21 mouse cellular contexts compared by ENCODE assay signal in the genomic region with DNA sequence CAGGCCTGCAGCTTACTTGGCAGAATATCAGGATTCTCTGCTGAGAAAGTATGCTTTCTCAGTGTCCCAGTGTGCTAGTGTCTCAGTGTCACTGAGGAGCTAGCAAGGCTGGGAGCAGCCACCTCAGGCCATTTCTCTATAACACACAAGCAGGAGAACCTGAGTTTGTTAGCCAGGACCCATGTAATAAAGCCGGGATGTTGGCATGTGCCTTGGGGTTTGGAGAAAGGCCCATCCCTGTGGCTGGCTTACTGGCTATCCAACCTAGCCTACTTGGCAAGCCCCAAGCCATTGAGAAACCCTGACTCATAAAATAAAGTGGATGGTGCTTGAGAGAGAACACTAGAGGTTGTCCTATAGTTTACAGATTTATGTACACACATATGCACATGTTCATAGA. TPM values are rescaled to one million over a fixed set of nuclear protein-coding genes. Genes with fewer than 3 reads are reported as not detected.
DNase-seq lines count a peak whose midpoint lies in the region; ATAC-seq and TF ChIP-seq lines count a peak whose summit lies in the region.
"Had no signal": no experiment of that assay in that cellular context is flagged by ENCODE, and none has a peak within 500 bp of the region (broad histone marks: within the 10 kb centered on the region; RNA-seq: fewer than 3 reads in every experiment).

No protein-coding gene starts in this region.

- no peaks in the 10 kb centered on the region for H3K36me3 ChIP-seq in lung, embryonic 14.5 days (ENCODE audit: insufficient read depth)
- H3K36me3 ChIP-seq: embryonic facial prominence, embryonic 10.5 days; limb, embryonic 10.5 days; lung, embryonic 15.5 days; neural tube, embryonic 13.5 days had no signal

- no peaks in the 10 kb centered on the region for H3K4me1 ChIP-seq in lung, embryonic 14.5 days (ENCODE audit: insufficient read depth)
- H3K4me1 ChIP-seq in lung, adult 2 months (ENCODE audit: control insufficient read depth, insufficient read depth, low read length) = no peaks in the 10 kb centered on the region
- H3K4me1 ChIP-seq: embryonic facial prominence, embryonic 10.5 days; forebrain, embryonic 13.5 days; limb, embryonic 10.5 days; lung, embryonic 15.5 days; megakaryocyte, embryonic 14.5 days; neural tube, embryonic 13.5 days had no signal

- no peak overlapping the region for H3K27ac ChIP-seq in gastrocnemius, adult 2 months
- no peak overlapping the region for H3K27ac ChIP-seq in lung, embryonic 14.5 days (ENCODE audit: low read depth)
- H3K27ac ChIP-seq: embryonic facial prominence, embryonic 10.5 days; forebrain, embryonic 13.5 days; limb, embryonic 10.5 days; lung, embryonic 15.5 days; neural tube, embryonic 13.5 days had no signal

- no peak for ATAC-seq in lung, embryonic 14.5 days (ENCODE audit: insufficient read depth)
- ATAC-seq in megakaryocyte progenitor cell, adult 5-6 weeks (replicated peaks; ENCODE audit: poor library complexity) = no peak
- ATAC-seq: activated CD4-positive, CD25-positive, alpha-beta regulatory T cell, adult 4 months; forebrain, embryonic 13.5 days had no signal

- no peak overlapping the region for H3K4me3 ChIP-seq in gastrocnemius, adult 2 months
- H3K4me3 ChIP-seq in lung, embryonic 14.5 days (ENCODE audit: low read depth, low read length) = no peak overlapping the region
- no peak overlapping the region for H3K4me3 ChIP-seq in lung, adult 2 months (replicated peaks; ENCODE audit: extremely low read depth, low read depth, low read length)
- H3K4me3 ChIP-seq: embryonic facial prominence, embryonic 10.5 days; forebrain, embryonic 13.5 days; limb, embryonic 10.5 days; lung, embryonic 15.5 days; megakaryocyte, embryonic 14.5 days; neural tube, embryonic 13.5 days had no signal

- no peak overlapping the region for H3K9ac ChIP-seq in lung, embryonic 14.5 days
- H3K9ac ChIP-seq: forebrain, embryonic 13.5 days; lung, embryonic 15.5 days; neural tube, embryonic 13.5 days had no signal

- H3K9me3 ChIP-seq in lung, embryonic 14.5 days (ENCODE audit: low read depth, low read length) = no peaks in the 10 kb centered on the region
- H3K9me3 ChIP-seq: embryonic facial prominence, embryonic 10.5 days; forebrain, embryonic 13.5 days; limb, embryonic 10.5 days; lung, embryonic 15.5 days; megakaryocyte, embryonic 14.5 days; neural tube, embryonic 13.5 days had no signal

- H3K4me2 ChIP-seq in lung, embryonic 14.5 days = no peak overlapping the region
- H3K4me2 ChIP-seq: forebrain, embryonic 13.5 days; liver, embryonic 11.5 days; lung, embryonic 15.5 days; neural tube, embryonic 13.5 days had no signal

- TF ChIP-seq CTCF in gastrocnemius, adult 2 months (IDR thresholded peaks at IDR 0.05) = no peak
- no peak for TF ChIP-seq CTCF in lung, embryonic 14.5 days (IDR thresholded peaks at IDR 0.05; ENCODE audit: low read depth)
- TF ChIP-seq CTCF in lung, adult 2 months (IDR thresholded peaks at IDR 0.05; ENCODE audit: insufficient read depth, low read length) = no peak

- TF ChIP-seq POLR2A in lung, adult 2 months (IDR thresholded peaks at IDR 0.05; ENCODE audit: borderline replicate concordance, extremely low read depth, low read depth, low read length) = no peak

- intact Hi-C loops in gastrocnemius, adult 2 months (cut with DNase I) = no loop called here

- DNase-seq in gastrocnemius, adult 2 months = peak; percentile 22
- no peak for DNase-seq in gastrocnemius, postnatal 4 days (ENCODE audit: low spot score in 2 of 2)
- peak; percentile 38 for DNase-seq in lung, embryonic 14.5 days
- no peak for DNase-seq in lung, adult 2 months
- peak; percentile 17 for DNase-seq in adrenal gland, postnatal 25 days
- DNase-seq in skeletal muscle tissue, adult 2 months (ENCODE audit: low read depth, low spot score) = peak; percentile 7
- DNase-seq: cerebellum, adult 11 months; kidney, adult 2 months; kidney, postnatal 25 days; midbrain, embryonic 14.5 days; right cerebral cortex, adult 18-20 months; thymus, postnatal 14 days had no signal

- 85% methylated on average over 1 of the region's 1 CpGs for WGBS in lung, embryonic 14.5 days
- WGBS in lung, adult 2 months = 57% methylated on average over 1 of the region's 1 CpGs

- no peaks in the 10 kb centered on the region for H3K27me3 ChIP-seq in lung, embryonic 14.5 days (ENCODE audit: insufficient read depth, low read length)
- H3K27me3 ChIP-seq: forebrain, embryonic 13.5 days; lung, embryonic 15.5 days; megakaryocyte, embryonic 14.5 days; neural tube, embryonic 13.5 days had no signal

RNA-seq across cellular contexts. Expression of a gene that starts 32.7 kb away (rescaled TPM):
- total RNA-seq in gastrocnemius, adult 2 months (2021) = under 1 TPM; 0.66 to 0.75 TPM
- 1 to 10 TPM; 6.4 to 6.6 TPM for total RNA-seq in gastrocnemius, postnatal 4 days (2021)
- 14.6 and 16.6 TPM in 2 replicates for polyA plus RNA-seq in lung, embryonic 14.5 days (2014; fragmentation: Nextera tagmentation; extraction: Ambion mirVana)
- 3.5 and 5.6 TPM in 2 replicates for polyA plus RNA-seq in lung, adult 2 months (2012; rRNA removed)
- total RNA-seq in adrenal gland, postnatal 25 days (2021) = 9.2 and 11.6 TPM in 2 replicates
- 16.8 and 17.1 TPM in 2 replicates for total RNA-seq in megakaryocyte progenitor cell, adult 5-6 weeks (2015)
- total RNA-seq in megakaryocyte progenitor cell, adult 5-6 weeks (2017) = 7.4 and 11.0 TPM in 2 replicates
- polyA plus RNA-seq: activated CD4-positive, CD25-positive, alpha-beta regulatory T cell, adult 4 months had no signal

RNA-seq across cellular contexts. Expression of a gene that starts 32.8 kb away (rescaled TPM):
- 1 to 10 TPM; 1.1 to 2.4 TPM for total RNA-seq in gastrocnemius, adult 2 months (2021)
- 1 to 10 TPM; 2.9 to 3.3 TPM for total RNA-seq in gastrocnemius, postnatal 4 days (2021)
- polyA plus RNA-seq in lung, embryonic 14.5 days (2014; fragmentation: Nextera tagmentation; extraction: Ambion mirVana) = 4.9 and 7.0 TPM in 2 replicates
- polyA plus RNA-seq in lung, adult 2 months (2012; rRNA removed) = 1.0 and 1.1 TPM in 2 replicates
- total RNA-seq in adrenal gland, postnatal 25 days (2021) = 7.5 and 9.8 TPM in 2 replicates
- total RNA-seq in megakaryocyte progenitor cell, adult 5-6 weeks (2015) = 14.8 and 15.3 TPM in 2 replicates
- total RNA-seq in megakaryocyte progenitor cell, adult 5-6 weeks (2017) = 12.1 and 19.2 TPM in 2 replicates

Comparison
In these comparisons a context has a peak if more than half of its experiments do, and no peak if none do; other contexts are left out.
1. DNase-seq: peak in gastrocnemius, adult 2 months (single experiment), lung, embryonic 14.5 days (single experiment), adrenal gland, postnatal 25 days (single experiment) and skeletal muscle tissue, adult 2 months (single experiment); none in gastrocnemius, postnatal 4 days (0 of 2) and lung, adult 2 months (single experiment).